Mouse (Mus musculus) forebrain, embryonic 14.5 days (tissue): ENCODE data around the gene Car5b. TPM values are rescaled to one million over a fixed set of nuclear protein-coding genes. Genes with fewer than 3 reads are reported as not detected.
A peak's percentile ranks its signal among the peaks of the same experiment; 100 is the strongest.

Experiments used
- ATAC-seq: fragments of 200-750 bp; cut with Nextera tagmentation; 2 replicates; pipeline ENCODE4 v1.8.0; 2017; ENCODE audit warnings: mild to moderate bottlenecking, moderate library complexity
- DNase-seq: peaks from one replicate; pipeline ENCODE4 v3.0.0-alpha.2; 2015; ENCODE audit warnings: low spot score
- H3K27ac ChIP-seq: fragments of 300-500 bp; sonication (generic); 2 replicates; pipeline ENCODE4 v1.5.1; 2014; ENCODE audit warnings: low read depth, mild to moderate bottlenecking, control low read depth, low read length, moderate library complexity
- H3K27me3 ChIP-seq: fragments of 300-500 bp; sonication (generic); replicated peaks from 2 replicates; pipeline ENCODE4 v1.6.1; 2014; ENCODE audit warnings: low read length, control low read depth, mixed read lengths; ENCODE audit not compliant: control insufficient read depth, insufficient read depth
- H3K36me3 ChIP-seq: fragments of 300-500 bp; sonication (generic); 2 replicates; pipeline ENCODE4 v1.6.1; 2014; ENCODE audit warnings: low read length, control low read depth; ENCODE audit not compliant: control insufficient read depth, insufficient read depth
- H3K4me1 ChIP-seq: fragments of 300-500 bp; sonication (generic); 2 replicates; pipeline ENCODE4 v1.6.1; 2014; ENCODE audit warnings: antibody characterized with exemption, low read length, control low read depth; ENCODE audit not compliant: control insufficient read depth, insufficient read depth
- H3K4me2 ChIP-seq: fragments of 300-500 bp; sonication (generic); 2 replicates; pipeline ENCODE4 v1.6.1; 2014; ENCODE audit warnings: mild to moderate bottlenecking, control low read depth, low read length
- H3K4me3 ChIP-seq: fragments of 300-500 bp; sonication (generic); 2 replicates; pipeline ENCODE4 v1.5.1; 2014; ENCODE audit warnings: low read depth, low read length, control low read depth
- H3K9ac ChIP-seq: fragments of 300-500 bp; sonication (generic); 2 replicates; pipeline ENCODE4 v1.6.1; 2014; ENCODE audit warnings: mild to moderate bottlenecking, low read length, control low read depth, moderate library complexity
- H3K9me3 ChIP-seq: fragments of 300-500 bp; sonication (generic); replicated peaks from 2 replicates; pipeline ENCODE4 v1.6.1; 2016; ENCODE audit warnings: low read length, control low read depth, mixed read lengths; ENCODE audit not compliant: control insufficient read depth
- WGBS: fragments of 180-500 bp; shearing (Covaris S2); extraction: QIAGEN DNeasy Blood & Tissue Kit; methylation state at CpG from one replicate; pipeline ENCODE4 v1.1.7; 2014; 5-methylcytosine and 5-hydroxymethylcytosine counted together
- polyA plus RNA-seq: library from polyadenylated mRNA; unstranded; fragments of >200 nt; fragmentation: Nextera tagmentation; extraction: Ambion mirVana; gene quantifications from 2 replicates; pipeline ENCODE4 v1.2.1, GENCODE M21; 2014

The Car5b gene
- polyA plus RNA-seq, result 0.22 and 0.34 TPM in 2 replicates

GRCm38 (mm10) chrX:164027607-164028289, at the start of gene Car5b:
TSS of gene Car5b (minus strand) at chrX:164027997.
- Histone ChIP-seq H3K27me3 (no peaks in the 10 kb centered on the region), H3K36me3 (no peaks in the 10 kb centered on the region), H3K9ac (no peak within 1 kb of the TSS; the same call in 1 of the 2 replicates), H3K4me1 (no peaks in the 10 kb centered on the region), H3K9me3 (no peaks in the 10 kb centered on the region), H3K27ac (no peak within 1 kb of the TSS), H3K4me3 (peak within 1 kb of the TSS; percentile 19), H3K4me2 (peak within 1 kb of the TSS; percentile 43)
- WGBS, result 23% methylated on average over 22 of the region's 22 CpGs
- DNase-seq (peak; percentile 79), ATAC-seq (peak; percentile 96)

- Histone ChIP-seq H3K27me3 (no peaks in the 10 kb centered on the region), H3K27ac (peak within 1 kb of the TSS; percentile 70; the same call in 1 of the 2 replicates), H3K4me1 (no peaks in the 10 kb centered on the region), H3K4me3 (peak within 1 kb of the TSS; percentile 45), H3K9ac (peak within 1 kb of the TSS; percentile 63), H3K9me3 (no peaks in the 10 kb centered on the region), H3K4me2 (peak within 1 kb of the TSS; percentile 58), H3K36me3 (no peaks in the 10 kb centered on the region)
- DNase-seq, result peak; percentile 97
- peak; percentile 99 for ATAC-seq
- WGBS, result 38% methylated on average over 54 of the region's 54 CpGs
Measured at GRCm38 (mm10) chrX:164076040-164076775, 48.4 kb upstream of the Car5b start, which contains the start of gene Siah1b. TSS of gene Siah1b (minus strand) at chrX:164076493.

GRCm38 (mm10) chrX:164068968-164069367, 41.2 kb upstream of the Car5b start:
- DNase-seq, result no peak
- WGBS, result 71% methylated on average over 4 of the region's 4 CpGs
- ATAC-seq, result no peak

GRCm38 (mm10) chrX:164066185-164066584, 38.4 kb upstream of the Car5b start:
- peak; percentile 82 for DNase-seq
- Histone ChIP-seq H3K4me3 (no peak overlapping the region), H3K27me3 (no peaks in the 10 kb centered on the region), H3K4me2 (no peak overlapping the region), H3K9ac (no peak overlapping the region), H3K27ac (no peak overlapping the region), H3K36me3 (no peaks in the 10 kb centered on the region), H3K9me3 (no peaks in the 10 kb centered on the region), H3K4me1 (no peaks in the 10 kb centered on the region)
- 23% methylated on average over 2 of the region's 2 CpGs for WGBS
- peak; percentile 76 for ATAC-seq

More at GRCm38 (mm10) chrX:164068968-164069367, 41.2 kb upstream of the Car5b start:
- H3K4me1 ChIP-seq, result no peaks in the 10 kb centered on the region
- H3K4me3 ChIP-seq, result no peak overlapping the region
- H3K4me2 ChIP-seq, result no peak overlapping the region
- no peaks in the 10 kb centered on the region for H3K9me3 ChIP-seq
- H3K27me3 ChIP-seq, result no peaks in the 10 kb centered on the region
- no peaks in the 10 kb centered on the region for H3K36me3 ChIP-seq
- H3K27ac ChIP-seq, result no peak overlapping the region
- H3K9ac ChIP-seq, result no peak overlapping the region

GRCm38 (mm10) chrX:164059070-164059469, 31.3 kb upstream of the Car5b start:
- H3K4me2 ChIP-seq, result no peak overlapping the region
- no peaks in the 10 kb centered on the region for H3K36me3 ChIP-seq
- no peak overlapping the region for H3K9ac ChIP-seq
- H3K4me1 ChIP-seq, result no peaks in the 10 kb centered on the region
- ATAC-seq, result no peak
- H3K27me3 ChIP-seq, result no peaks in the 10 kb centered on the region
- WGBS, result 76% methylated on average over 4 of the region's 4 CpGs
- H3K27ac ChIP-seq, result no peak overlapping the region
- H3K9me3 ChIP-seq, result no peaks in the 10 kb centered on the region
- H3K4me3 ChIP-seq, result no peak overlapping the region
- no peak for DNase-seq

GRCm38 (mm10) chrX:164058523-164058922, 30.7 kb upstream of the Car5b start:
- no peak overlapping the region for H3K27ac ChIP-seq
- ATAC-seq (no peak), DNase-seq (no peak)
- no peaks in the 10 kb centered on the region for H3K36me3 ChIP-seq
- H3K9ac ChIP-seq, result no peak overlapping the region
- WGBS, result 87% methylated on average over 3 of the region's 3 CpGs
- H3K4me3 ChIP-seq, result no peak overlapping the region
- H3K4me1 ChIP-seq, result no peaks in the 10 kb centered on the region
- no peaks in the 10 kb centered on the region for H3K9me3 ChIP-seq
- no peak overlapping the region for H3K4me2 ChIP-seq
- no peaks in the 10 kb centered on the region for H3K27me3 ChIP-seq

GRCm38 (mm10) chrX:164055726-164056125, 27.9 kb upstream of the Car5b start:
- ATAC-seq, result no peak
- Histone ChIP-seq H3K4me3 (no peak overlapping the region), H3K4me1 (no peaks in the 10 kb centered on the region), H3K36me3 (no peaks in the 10 kb centered on the region), H3K9me3 (no peaks in the 10 kb centered on the region), H3K4me2 (no peak overlapping the region), H3K9ac (no peak overlapping the region), H3K27ac (no peak overlapping the region), H3K27me3 (no peaks in the 10 kb centered on the region)
- DNase-seq, result no peak
- WGBS, result 94% methylated on average over 4 of the region's 4 CpGs

GRCm38 (mm10) chrX:164046736-164047135, 18.9 kb upstream of the Car5b start:
- Histone ChIP-seq H3K36me3 (no peaks in the 10 kb centered on the region), H3K4me3 (no peak overlapping the region), H3K4me1 (no peaks in the 10 kb centered on the region), H3K4me2 (no peak overlapping the region), H3K9ac (no peak overlapping the region), H3K27me3 (no peaks in the 10 kb centered on the region), H3K27ac (no peak overlapping the region), H3K9me3 (no peaks in the 10 kb centered on the region)
- ATAC-seq (no peak), DNase-seq (no peak)
- 79% methylated on average over 2 of the region's 2 CpGs for WGBS

GRCm38 (mm10) chrX:164042069-164042468, 14.3 kb upstream of the Car5b start:
- 73% methylated on average over 13 of the region's 13 CpGs for WGBS
- no peak for DNase-seq
- Histone ChIP-seq H3K27ac (no peak overlapping the region), H3K4me1 (no peaks in the 10 kb centered on the region), H3K27me3 (no peaks in the 10 kb centered on the region), H3K9ac (no peak overlapping the region), H3K9me3 (no peaks in the 10 kb centered on the region), H3K4me3 (no peak overlapping the region), H3K36me3 (no peaks in the 10 kb centered on the region), H3K4me2 (no peak overlapping the region)
- no peak for ATAC-seq
